In the genomic region with DNA sequence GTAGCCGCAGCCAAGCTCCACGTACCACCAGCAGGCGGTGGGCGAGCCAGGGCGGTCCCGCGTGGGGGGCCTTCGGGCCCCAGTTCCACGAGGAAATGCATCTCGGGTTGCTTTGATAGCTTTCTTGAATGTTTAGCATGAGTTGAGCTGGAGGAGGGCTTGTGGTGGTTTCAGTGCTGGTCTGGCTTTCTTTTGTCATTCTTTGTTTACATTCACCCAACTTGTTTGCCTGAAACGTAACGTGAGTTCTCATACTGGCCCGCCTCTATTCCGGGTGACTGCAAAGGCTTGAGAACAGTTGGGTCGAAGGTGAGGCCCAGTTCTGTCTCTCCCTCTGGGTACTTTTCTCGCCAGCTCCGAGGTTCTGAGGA, we compare ENCODE assay signal across 8 mouse cellular contexts. TPM values are rescaled to one million over a fixed set of nuclear protein-coding genes. Genes with fewer than 3 reads are reported as not detected.
A peak's percentile ranks its signal among the peaks of the same experiment; 100 is the strongest.
DNase-seq lines count a peak whose midpoint lies in the region; ATAC-seq lines count a peak whose summit lies in the region.

No protein-coding gene starts in this region.

- DNase-seq in embryo, embryonic 10 days (ENCODE audit: low spot score) = peak; percentile 41
- no peak for DNase-seq in embryo, embryonic 11 days
- peak; percentile 52 for DNase-seq in adrenal gland, postnatal 14 days
- DNase-seq in midbrain, embryonic 11.5 days (ENCODE audit: low spot score, missing footprints) = no peak
- peak; percentile 51 for DNase-seq in thymus, postnatal 14 days

- no peaks in the 10 kb centered on the region for H3K9me3 ChIP-seq in forebrain, embryonic 12.5 days
- no peaks in the 10 kb centered on the region for H3K9me3 ChIP-seq in limb, embryonic 13.5 days
- H3K9me3 ChIP-seq in midbrain, embryonic 11.5 days (ENCODE audit: control insufficient read depth, low read length) = no peaks in the 10 kb centered on the region

- peak overlapping the region; percentile 68 for H3K4me2 ChIP-seq in forebrain, embryonic 12.5 days
- H3K4me2 ChIP-seq in limb, embryonic 13.5 days (replicated peaks) = peak overlapping the region; percentile 79
- peak overlapping the region; percentile 65 for H3K4me2 ChIP-seq in midbrain, embryonic 11.5 days

- peaks cover 12% of the 10 kb centered on the region for H3K36me3 ChIP-seq in forebrain, embryonic 12.5 days (replicated peaks)
- peaks cover 19% of the 10 kb centered on the region for H3K36me3 ChIP-seq in limb, embryonic 13.5 days
- H3K36me3 ChIP-seq in midbrain, embryonic 11.5 days (ENCODE audit: control insufficient read depth, insufficient read depth, low read length) = no peaks in the 10 kb centered on the region

- peak overlapping the region; percentile 98 for H3K9ac ChIP-seq in forebrain, embryonic 12.5 days
- H3K9ac ChIP-seq in limb, embryonic 13.5 days = peak overlapping the region; percentile 98
- peak overlapping the region; percentile 86 for H3K9ac ChIP-seq in midbrain, embryonic 11.5 days (ENCODE audit: low read length)

- H3K4me3 ChIP-seq in forebrain, embryonic 12.5 days (replicated peaks) = peak overlapping the region; percentile 92
- H3K4me3 ChIP-seq in limb, embryonic 13.5 days = peak overlapping the region; percentile 95
- peak overlapping the region; percentile 81 for H3K4me3 ChIP-seq in midbrain, embryonic 11.5 days (ENCODE audit: low read depth, low read length)

- 0 out of 2 replicates have a peak, but pooled peaks cover 2% of the 10 kb centered on the region for H3K27me3 ChIP-seq in forebrain, embryonic 12.5 days
- H3K27me3 ChIP-seq in limb, embryonic 13.5 days = no peaks in the 10 kb centered on the region
- H3K27me3 ChIP-seq in midbrain, embryonic 11.5 days (ENCODE audit: control insufficient read depth, insufficient read depth, low read length) = no peaks in the 10 kb centered on the region

- peaks cover 22% of the 10 kb centered on the region for H3K4me1 ChIP-seq in forebrain, embryonic 12.5 days
- H3K4me1 ChIP-seq in limb, embryonic 13.5 days = peaks cover 17% of the 10 kb centered on the region
- peaks cover 9% of the 10 kb centered on the region for H3K4me1 ChIP-seq in midbrain, embryonic 11.5 days (ENCODE audit: control insufficient read depth, insufficient read depth, low read length)

- WGBS in forebrain, embryonic 12.5 days = under 1% methylated on average over 17 of the region's 17 CpGs
- WGBS in limb, embryonic 13.5 days = 0% methylated on average over 17 of the region's 17 CpGs
- under 1% methylated on average over 17 of the region's 17 CpGs for WGBS in midbrain, embryonic 11.5 days

- ATAC-seq in forebrain, embryonic 12.5 days (ENCODE audit: low FRiP score) = peak; percentile 2; the same call in 1 of the 2 replicates
- peak; percentile 36 for ATAC-seq in inflammation-experienced regulatory T-cells, adult 6 months
- peak; percentile 37; the same call in 1 of the 2 replicates for ATAC-seq in limb, embryonic 13.5 days (ENCODE audit: low FRiP score, low read depth)
- ATAC-seq in midbrain, embryonic 11.5 days (ENCODE audit: low FRiP score) = peak; percentile 5; the same call in 1 of the 2 replicates

- H3K27ac ChIP-seq in forebrain, embryonic 12.5 days = peak overlapping the region; percentile 93
- peak overlapping the region; percentile 93; the same call in 1 of the 2 replicates for H3K27ac ChIP-seq in limb, embryonic 13.5 days
- peak overlapping the region; percentile 78 for H3K27ac ChIP-seq in midbrain, embryonic 11.5 days (ENCODE audit: low read depth, low read length)

RNA-seq across cellular contexts. Expression of gene Plekha5, which starts 1.1 kb away (rescaled TPM):
- 30.1 and 32.7 TPM in 2 replicates for total RNA-seq in adrenal gland, postnatal 14 days (2021)
- 46.9 and 51.4 TPM in 2 replicates for polyA plus RNA-seq in forebrain, embryonic 12.5 days (2016; fragmentation: Nextera tagmentation; extraction: Ambion mirVana)
- polyA plus RNA-seq in inflammation-experienced regulatory T-cells, adult 6 months (2017; shearing (Covaris generic)) = 10 to 100 TPM; 16.2 to 21.7 (median 19.1) TPM
- 45.3 and 46.7 TPM in 2 replicates for polyA plus RNA-seq in limb, embryonic 13.5 days (2015; fragmentation: Nextera tagmentation; extraction: Ambion mirVana)
- polyA plus RNA-seq in midbrain, embryonic 11.5 days (2014; fragmentation: Nextera tagmentation; extraction: Ambion mirVana) = 56.9 and 57.2 TPM in 2 replicates

Comparison
In these comparisons a context has a peak if more than half of its experiments do, and no peak if none do; other contexts are left out.
1. DNase-seq: peak in embryo, embryonic 10 days (single experiment), adrenal gland, postnatal 14 days (single experiment) and thymus, postnatal 14 days (single experiment); none in embryo, embryonic 11 days (single experiment) and midbrain, embryonic 11.5 days (single experiment).
2. Peak in every context shown above with its lines, with median percentiles within 50 percentile points of each other: ATAC-seq, H3K27ac ChIP-seq, H3K4me2 ChIP-seq, H3K4me3 ChIP-seq and H3K9ac ChIP-seq.